28 mouse cellular contexts compared by ENCODE assay signal in the genomic region with DNA sequence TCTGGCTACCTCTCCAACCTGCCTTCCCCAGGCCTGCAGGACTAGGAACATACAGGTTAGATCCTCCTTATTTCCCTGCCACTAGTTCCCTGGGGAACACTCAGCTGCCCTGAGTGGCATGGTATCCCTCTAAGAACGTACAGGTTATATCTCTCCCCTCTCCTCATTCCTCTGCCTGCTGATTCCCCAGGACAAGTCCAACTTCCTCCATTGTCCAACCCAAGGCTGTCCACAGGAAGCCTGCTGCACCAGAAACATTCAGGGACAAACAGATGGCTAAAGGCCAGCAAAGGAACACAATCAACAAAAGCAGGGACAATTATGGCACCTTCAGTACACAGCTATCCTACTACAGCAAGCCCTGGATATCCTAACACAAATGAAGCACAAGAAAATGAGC. TPM values are rescaled to one million over a fixed set of nuclear protein-coding genes. Genes with fewer than 3 reads are reported as not detected.
DNase-seq lines count a peak whose midpoint lies in the region; ATAC-seq and TF ChIP-seq lines count a peak whose summit lies in the region.
"Had no signal": no experiment of that assay in that cellular context is flagged by ENCODE, and none has a peak within 500 bp of the region (broad histone marks: within the 10 kb centered on the region; RNA-seq: fewer than 3 reads in every experiment).

No protein-coding gene starts in this region.

- H3K27ac ChIP-seq in heart, adult 2 months, result peak overlapping the region; percentile 63
- no peak overlapping the region for H3K27ac ChIP-seq in heart, embryonic 10.5 days
- H3K27ac ChIP-seq in midbrain, embryonic 11.5 days (ENCODE audit: low read depth, low read length), result no peak overlapping the region
- no peak overlapping the region for H3K27ac ChIP-seq in midbrain, embryonic 14.5 days (replicated peaks; ENCODE audit: low read depth, low read length)
- no peak overlapping the region for H3K27ac ChIP-seq in intestine, embryonic 15.5 days
- H3K27ac ChIP-seq: embryonic facial prominence, embryonic 10.5 days; embryonic facial prominence, embryonic 13.5 days; forebrain, embryonic 12.5 days; forebrain, embryonic 15.5 days; heart, embryonic 15.5 days; hindbrain, embryonic 14.5 days; hindbrain, postnatal 0 days had no signal

- no peak for TF ChIP-seq CTCF in heart, adult 2 months (IDR thresholded peaks at IDR 0.05)

- H3K4me1 ChIP-seq in heart, adult 2 months (ENCODE audit: control insufficient read depth, insufficient read depth, low read length), result peaks cover 4% of the 10 kb centered on the region
- H3K4me1 ChIP-seq in heart, embryonic 10.5 days, result no peaks in the 10 kb centered on the region
- no peaks in the 10 kb centered on the region for H3K4me1 ChIP-seq in midbrain, embryonic 11.5 days (ENCODE audit: control insufficient read depth, insufficient read depth, low read length)
- no peaks in the 10 kb centered on the region for H3K4me1 ChIP-seq in midbrain, embryonic 14.5 days (ENCODE audit: control insufficient read depth, insufficient read depth, low read length)
- no peaks in the 10 kb centered on the region for H3K4me1 ChIP-seq in intestine, embryonic 15.5 days (replicated peaks)
- H3K4me1 ChIP-seq: embryonic facial prominence, embryonic 10.5 days; embryonic facial prominence, embryonic 13.5 days; forebrain, embryonic 12.5 days; forebrain, embryonic 15.5 days; heart, embryonic 15.5 days had no signal

- H3K4me3 ChIP-seq in heart, adult 2 months, result no peak overlapping the region
- no peak overlapping the region for H3K4me3 ChIP-seq in heart, embryonic 10.5 days
- H3K4me3 ChIP-seq in midbrain, embryonic 11.5 days (ENCODE audit: low read depth, low read length), result no peak overlapping the region
- no peak overlapping the region for H3K4me3 ChIP-seq in midbrain, embryonic 14.5 days (replicated peaks; ENCODE audit: low read depth, low read length)
- no peak overlapping the region for H3K4me3 ChIP-seq in intestine, embryonic 15.5 days (replicated peaks)
- H3K4me3 ChIP-seq: embryonic facial prominence, embryonic 10.5 days; embryonic facial prominence, embryonic 13.5 days; erythroblast, embryonic 14.5 days; forebrain, embryonic 12.5 days; forebrain, embryonic 15.5 days; heart, embryonic 15.5 days had no signal

- no peak overlapping the region for H3K4me2 ChIP-seq in midbrain, embryonic 11.5 days
- no peak overlapping the region for H3K4me2 ChIP-seq in midbrain, embryonic 14.5 days (ENCODE audit: low read length)
- H3K4me2 ChIP-seq in intestine, embryonic 15.5 days (replicated peaks), result no peak overlapping the region
- H3K4me2 ChIP-seq: embryonic facial prominence, embryonic 13.5 days; forebrain, embryonic 12.5 days; forebrain, embryonic 15.5 days; heart, embryonic 15.5 days; hindbrain, embryonic 14.5 days had no signal

- 0 out of 2 replicates have a peak, but pooled peaks have one; percentile 63 for TF ChIP-seq EP300 in heart, adult 2 months (IDR thresholded peaks at IDR 0.05; ENCODE audit: insufficient read depth, low read depth, low read length)

- H3K27me3 ChIP-seq in heart, adult 2 months (ENCODE audit: control insufficient read depth, insufficient read depth, low read length), result no peaks in the 10 kb centered on the region
- H3K27me3 ChIP-seq in heart, embryonic 10.5 days (ENCODE audit: insufficient read depth, poor library complexity, severe bottlenecking), result no peaks in the 10 kb centered on the region
- no peaks in the 10 kb centered on the region for H3K27me3 ChIP-seq in midbrain, embryonic 11.5 days (ENCODE audit: control insufficient read depth, insufficient read depth, low read length)
- H3K27me3 ChIP-seq in midbrain, embryonic 14.5 days (ENCODE audit: control insufficient read depth, insufficient read depth, low read length), result no peaks in the 10 kb centered on the region
- H3K27me3 ChIP-seq in intestine, embryonic 15.5 days (replicated peaks), result no peaks in the 10 kb centered on the region
- H3K27me3 ChIP-seq: embryonic facial prominence, embryonic 13.5 days; forebrain, embryonic 12.5 days; forebrain, embryonic 15.5 days; heart, embryonic 15.5 days had no signal

- H3K36me3 ChIP-seq in heart, adult 2 months (ENCODE audit: control insufficient read depth, insufficient read depth, low read length), result peaks cover 3% of the 10 kb centered on the region
- no peaks in the 10 kb centered on the region for H3K36me3 ChIP-seq in heart, embryonic 10.5 days
- no peaks in the 10 kb centered on the region for H3K36me3 ChIP-seq in midbrain, embryonic 11.5 days (ENCODE audit: control insufficient read depth, insufficient read depth, low read length)
- no peaks in the 10 kb centered on the region for H3K36me3 ChIP-seq in midbrain, embryonic 14.5 days (ENCODE audit: control insufficient read depth, insufficient read depth, low read length)
- no peaks in the 10 kb centered on the region for H3K36me3 ChIP-seq in intestine, embryonic 15.5 days
- H3K36me3 ChIP-seq: embryonic facial prominence, embryonic 10.5 days; embryonic facial prominence, embryonic 13.5 days; forebrain, embryonic 12.5 days; forebrain, embryonic 15.5 days; heart, embryonic 15.5 days had no signal

- no peaks in the 10 kb centered on the region for H3K9me3 ChIP-seq in heart, embryonic 10.5 days
- H3K9me3 ChIP-seq in midbrain, embryonic 11.5 days (ENCODE audit: control insufficient read depth, low read length), result no peaks in the 10 kb centered on the region; the same call in 1 of the 2 replicates
- H3K9me3 ChIP-seq in midbrain, embryonic 14.5 days (ENCODE audit: control insufficient read depth, low read length), result no peaks in the 10 kb centered on the region
- H3K9me3 ChIP-seq in intestine, embryonic 15.5 days, result no peaks in the 10 kb centered on the region
- H3K9me3 ChIP-seq: embryonic facial prominence, embryonic 10.5 days; forebrain, embryonic 12.5 days; forebrain, embryonic 15.5 days; heart, embryonic 15.5 days had no signal

- no peak overlapping the region for H3K9ac ChIP-seq in heart, adult 2 months (ENCODE audit: low read depth, low read length)
- H3K9ac ChIP-seq in midbrain, embryonic 11.5 days (ENCODE audit: low read length), result no peak overlapping the region
- no peak overlapping the region for H3K9ac ChIP-seq in midbrain, embryonic 14.5 days (replicated peaks; ENCODE audit: low read length)
- no peak overlapping the region for H3K9ac ChIP-seq in intestine, embryonic 15.5 days
- H3K9ac ChIP-seq: embryonic facial prominence, embryonic 13.5 days; forebrain, embryonic 12.5 days; forebrain, embryonic 15.5 days; heart, embryonic 15.5 days; hindbrain, embryonic 14.5 days had no signal

- TF ChIP-seq POLR2A in heart, adult 2 months (IDR thresholded peaks at IDR 0.05; ENCODE audit: insufficient read depth, low read depth, low read length), result 0 out of 2 replicates have a peak, but pooled peaks have one; percentile 13

- intact Hi-C loops in heart, adult 2 months (cut with DNase I), result loop anchor here (2.0 kb wide), 1 partner anchor 33 kb away; the partner anchor contains the start of gene 1190002N15Rik
- intact Hi-C loops in heart, postnatal 14 days (cut with DNase I), result no loop called here

- WGBS in heart, adult 2 months, result 38% methylated on average over 1 of the region's 1 CpGs
- 40% methylated on average over 1 of the region's 1 CpGs for WGBS in heart, embryonic 10.5 days
- 65% methylated on average over 1 of the region's 1 CpGs for WGBS in midbrain, embryonic 11.5 days
- WGBS in midbrain, embryonic 14.5 days, result 81% methylated on average over 1 of the region's 1 CpGs
- WGBS in intestine, embryonic 15.5 days, result 54% methylated on average over 1 of the region's 1 CpGs

- peak in 1 of 2 experiments; percentile 23 for DNase-seq in heart, adult 2 months
- DNase-seq in heart, embryonic 10.5 days (ENCODE audit: low spot score), result no peak
- DNase-seq in midbrain, embryonic 11.5 days (ENCODE audit: low spot score, missing footprints), result peak; percentile 75
- DNase-seq in midbrain, embryonic 14.5 days, result no peak
- peak; percentile 7 to 8 for DNase-seq in heart, postnatal 14 days
- DNase-seq in retina, postnatal 1 day, result no peak
- DNase-seq: adrenal gland, adult 2 months; adrenal gland, postnatal 14 days; cerebellum, adult 11-12 months; cerebellum, adult 8-10 months; cerebellum, postnatal 10 days; cerebellum, postnatal 36 days; embryo, embryonic 11 days; gastrocnemius, postnatal 10 days; gastrocnemius, postnatal 36 days; kidney, adult 2 months had no signal

- ATAC-seq in midbrain, embryonic 11.5 days (ENCODE audit: low FRiP score), result no peak
- no peak for ATAC-seq in midbrain, embryonic 14.5 days (ENCODE audit: low FRiP score, low TSS enrichment)
- ATAC-seq in intestine, embryonic 15.5 days, result no peak
- ATAC-seq: CD4-positive, CD25-positive, alpha-beta regulatory T cell, adult 4 months; forebrain, embryonic 15.5 days; hindbrain, postnatal 0 days; inflammation-experienced regulatory T-cells, adult 6 months; intestine, postnatal 0 days had no signal

- no peaks in the 10 kb centered on the region for H3K79me2 ChIP-seq in heart, adult 2 months (replicated peaks; ENCODE audit: control insufficient read depth, insufficient read depth, low read length)

RNA-seq across cellular contexts. Expression of gene 1190002N15Rik, which starts 33.9 kb away (rescaled TPM):
- 10 to 100 TPM; 25.9 to 31.7 TPM for total RNA-seq in heart, adult 2 months (2021)
- polyA plus RNA-seq in heart, adult 2 months (2012; rRNA removed), result 10.8 and 17.5 TPM in 2 replicates
- 13.4 and 22.9 TPM in 2 replicates for polyA plus RNA-seq in heart, embryonic 10.5 days (2016; fragmentation: Nextera tagmentation; extraction: Ambion mirVana)
- polyA plus RNA-seq in midbrain, embryonic 11.5 days (2014; fragmentation: Nextera tagmentation; extraction: Ambion mirVana), result 39.4 and 44.2 TPM in 2 replicates
- polyA plus RNA-seq in midbrain, embryonic 14.5 days (2014; fragmentation: Nextera tagmentation; extraction: Ambion mirVana), result 10.6 and 11.9 TPM in 2 replicates
- 10 to 100 TPM; 27.3 to 27.5 TPM for total RNA-seq in heart, postnatal 14 days (2021)
- polyA plus RNA-seq in intestine, embryonic 15.5 days (2015; fragmentation: Nextera tagmentation; extraction: Ambion mirVana), result 12.8 and 17.8 TPM in 2 replicates

Comparison
In these comparisons a context has a peak if more than half of its experiments do, and no peak if none do; other contexts are left out.
1. DNase-seq: peak in midbrain, embryonic 11.5 days (single experiment) and heart, postnatal 14 days (2 of 2); none in heart, embryonic 10.5 days (single experiment), midbrain, embryonic 14.5 days (single experiment) and retina, postnatal 1 day (single experiment).